Mouse (Mus musculus) embryonic facial prominence, embryonic 11.5 days (tissue): ENCODE results near the gene Serping1. TPM values are rescaled to one million over a fixed set of nuclear protein-coding genes. Genes with fewer than 3 reads are reported as not detected.
A peak's percentile ranks its signal among the peaks of the same experiment; 100 is the strongest.
"Not testable (repeated sequence)": the region's sequence is repeated elsewhere in the genome, so short reads cannot be mapped to it uniquely, and the experiment has no call there.

Experiments used
- ATAC-seq: fragments of 200-750 bp; cut with Nextera tagmentation; replicated peaks from 2 replicates; pipeline ENCODE4 v1.8.0; 2017; ENCODE audit warnings: low read depth; ENCODE audit not compliant: insufficient number of reproducible peaks, low FRiP score, low TSS enrichment
- DNase-seq: peaks from one replicate; pipeline ENCODE4 v3.0.0-alpha.2; 2015; ENCODE audit warnings: low spot score
- H3K27ac ChIP-seq: fragments of 300-500 bp; sonication (generic); replicated peaks from 2 replicates; pipeline ENCODE4 v1.5.1; 2014; ENCODE audit warnings: mild to moderate bottlenecking, low read depth, low read length, control low read depth
- H3K27me3 ChIP-seq: fragments of 300-500 bp; sonication (generic); 2 replicates; pipeline ENCODE4 v1.6.1; 2014; ENCODE audit warnings: mild to moderate bottlenecking, low read length, moderate library complexity, mixed read lengths; ENCODE audit not compliant: control insufficient read depth, insufficient read depth
- H3K36me3 ChIP-seq: fragments of 300-500 bp; sonication (generic); replicated peaks from 2 replicates; pipeline ENCODE4 v1.6.1; 2014; ENCODE audit warnings: low read depth, mild to moderate bottlenecking, low read length, moderate library complexity, mixed read lengths; ENCODE audit not compliant: control insufficient read depth, insufficient read depth
- H3K4me1 ChIP-seq: fragments of 300-500 bp; sonication (generic); 2 replicates; pipeline ENCODE4 v1.6.1; 2014; ENCODE audit warnings: low read length, mixed read lengths; ENCODE audit not compliant: control insufficient read depth, insufficient read depth
- H3K4me2 ChIP-seq: fragments of 300-500 bp; sonication (generic); 2 replicates; pipeline ENCODE4 v1.6.1; 2014; ENCODE audit warnings: low read depth, mild to moderate bottlenecking, control low read depth, low read length, moderate library complexity
- H3K4me3 ChIP-seq: fragments of 300-500 bp; sonication (generic); 2 replicates; pipeline ENCODE4 v1.5.1; 2014; ENCODE audit warnings: low read depth, low read length, control low read depth
- H3K9ac ChIP-seq: fragments of 300-500 bp; sonication (generic); replicated peaks from 2 replicates; pipeline ENCODE4 v1.6.1; 2014; ENCODE audit warnings: mild to moderate bottlenecking, control low read depth, low read length
- H3K9me3 ChIP-seq: fragments of 300-500 bp; sonication (generic); replicated peaks from 2 replicates; pipeline ENCODE4 v1.6.1; 2016; ENCODE audit warnings: mild to moderate bottlenecking, low read length, inconsistent platforms, mixed read lengths; ENCODE audit not compliant: control insufficient read depth
- WGBS: fragments of 180-500 bp; shearing (Covaris S2); extraction: QIAGEN DNeasy Blood & Tissue Kit; methylation state at CpG from one replicate; pipeline ENCODE4 v1.1.7; 2014; 5-methylcytosine and 5-hydroxymethylcytosine counted together
- polyA plus RNA-seq: library from polyadenylated mRNA; unstranded; fragments of >200 nt; fragmentation: Nextera tagmentation; extraction: Ambion mirVana; gene quantifications from 2 replicates; pipeline ENCODE4 v1.2.1, GENCODE M21; 2014

Gene Serping1
- polyA plus RNA-seq, 1 experiment from 2014 or later, result 21.0 TPM

DNA sequence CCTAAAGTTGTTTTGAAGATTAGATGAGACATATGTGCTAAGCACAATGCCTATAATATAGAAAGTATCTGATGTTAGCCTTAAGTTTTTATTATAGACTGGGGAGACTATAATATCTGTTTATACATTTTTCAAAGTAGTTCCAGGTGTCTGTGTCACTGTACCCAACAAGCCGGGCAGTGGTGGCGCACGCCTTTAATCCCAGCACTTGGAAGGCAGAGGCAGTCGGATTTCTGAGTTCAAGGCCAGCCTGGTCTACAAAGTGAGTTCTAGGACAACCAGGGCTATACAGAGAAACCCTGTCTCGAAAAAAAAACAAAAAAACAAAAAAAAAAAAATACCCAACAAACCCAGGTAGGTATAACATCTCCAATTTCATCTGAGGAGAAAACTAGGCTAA is 47.1 kb downstream of the Serping1 start:
- ATAC-seq, H3K9ac ChIP-seq, H3K36me3 ChIP-seq, H3K4me2 ChIP-seq, DNase-seq, H3K4me1 ChIP-seq, H3K4me3 ChIP-seq, H3K9me3 ChIP-seq, H3K27ac ChIP-seq, H3K27me3 ChIP-seq: not testable (repeated sequence)
- 76% methylated on average over 5 of the region's 5 CpGs for WGBS

DNA sequence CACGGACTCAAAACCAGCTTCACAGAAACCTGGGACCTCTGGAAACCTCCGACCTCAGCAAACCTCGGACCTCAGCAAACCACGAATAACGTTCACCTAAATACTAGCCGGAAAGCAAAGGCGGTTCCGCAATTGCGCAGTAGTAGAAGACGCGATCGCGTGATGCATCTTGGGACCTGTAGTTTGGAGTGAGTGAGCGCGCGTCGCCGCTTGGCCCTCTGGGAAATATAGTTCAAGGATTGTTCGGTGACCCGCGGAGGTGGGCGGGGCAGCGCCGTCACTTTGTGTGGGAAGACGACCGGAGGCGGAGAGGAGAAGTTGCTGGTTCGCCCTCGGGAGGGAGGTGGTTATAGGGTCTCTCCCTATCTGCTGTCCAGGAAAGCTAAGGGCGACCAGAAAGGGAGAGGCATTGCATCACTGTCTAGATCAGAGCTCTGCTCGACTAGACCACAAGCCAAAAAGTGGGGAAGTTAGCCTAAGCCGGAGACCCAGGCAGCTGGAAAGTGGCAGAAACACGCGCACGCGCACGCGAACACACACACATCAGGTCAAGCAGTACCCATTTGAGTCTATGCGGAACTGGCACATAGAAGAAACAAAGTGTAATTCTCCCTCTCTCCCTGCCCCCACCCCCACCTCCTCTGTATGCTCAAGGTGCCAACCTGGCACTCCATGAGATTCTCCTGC is 47.9 kb downstream of the Serping1 start, which contains the start of gene Clp1:
Gene Clp1 (minus strand): TSS at position 179 of the 687 bp plus-strand sequence.
- no peak within 1 kb of the TSS for H3K27ac ChIP-seq
- H3K4me3 ChIP-seq, result peak within 1 kb of the TSS; percentile 58
- no peaks in the 10 kb centered on the region for H3K9me3 ChIP-seq
- under 1% methylated on average over 39 of the region's 39 CpGs for WGBS
- peaks cover 4% of the 10 kb centered on the region for H3K36me3 ChIP-seq
- ATAC-seq (peak; percentile 94), DNase-seq (peak; percentile 99)
- H3K4me2 ChIP-seq, result peak within 1 kb of the TSS; percentile 76
- H3K27me3 ChIP-seq, result no peaks in the 10 kb centered on the region
- no peaks in the 10 kb centered on the region for H3K4me1 ChIP-seq
- H3K9ac ChIP-seq, result peak within 1 kb of the TSS; percentile 62

DNA sequence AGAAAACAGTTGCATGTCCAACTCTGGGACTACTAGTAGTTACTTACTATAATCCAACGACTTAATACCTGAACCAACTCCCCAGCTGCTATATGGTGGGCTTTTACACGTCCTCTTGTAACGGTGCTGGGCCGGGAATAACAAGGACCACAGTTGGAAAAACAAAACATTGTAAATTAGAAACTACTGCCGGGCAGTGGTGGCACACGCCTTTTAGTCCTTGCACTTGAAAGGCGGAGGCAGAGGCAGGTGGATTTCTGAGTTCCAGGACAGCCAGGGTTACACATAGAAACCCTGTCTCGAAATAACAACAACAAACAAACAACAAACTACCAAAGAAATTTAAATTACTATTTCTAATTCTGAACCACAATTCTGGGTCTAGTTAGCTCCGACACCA is 48.5 kb downstream of the Serping1 start:
- H3K36me3 ChIP-seq, result peaks cover 4% of the 10 kb centered on the region
- no peaks in the 10 kb centered on the region for H3K9me3 ChIP-seq
- H3K9ac ChIP-seq, result peak overlapping the region; percentile 62
- DNase-seq, result no peak
- H3K4me1 ChIP-seq, result no peaks in the 10 kb centered on the region
- ATAC-seq, result 0 out of 2 replicates have a peak, but pooled peaks have one; percentile 7
- 4% methylated on average over 9 of the region's 9 CpGs for WGBS
- peak overlapping the region; percentile 58 for H3K4me3 ChIP-seq
- peak overlapping the region; percentile 76 for H3K4me2 ChIP-seq
- no peak overlapping the region for H3K27ac ChIP-seq
- no peaks in the 10 kb centered on the region for H3K27me3 ChIP-seq

DNA sequence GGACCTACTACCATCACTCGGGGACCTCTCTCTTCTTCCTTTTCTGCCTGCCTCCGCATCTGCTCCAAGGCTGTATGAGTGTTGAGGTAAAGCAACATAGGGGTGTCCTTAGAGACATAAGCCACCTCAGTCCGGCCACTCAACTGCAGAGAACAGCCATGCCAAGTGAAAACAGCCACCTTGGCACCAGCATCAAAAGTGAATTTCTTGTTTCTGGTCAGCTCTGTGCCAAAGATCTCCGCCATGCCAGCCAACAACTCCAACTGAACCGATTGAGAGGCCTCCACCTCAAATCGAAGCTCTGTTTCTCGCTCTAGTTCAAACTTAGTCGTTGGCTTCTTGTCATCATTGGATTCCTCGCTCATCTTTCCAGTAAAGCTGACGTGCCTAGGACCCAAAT is 49.5 kb downstream of the Serping1 start:
- no peak overlapping the region for H3K4me2 ChIP-seq
- 95% methylated on average over 10 of the region's 10 CpGs for WGBS

DNA sequence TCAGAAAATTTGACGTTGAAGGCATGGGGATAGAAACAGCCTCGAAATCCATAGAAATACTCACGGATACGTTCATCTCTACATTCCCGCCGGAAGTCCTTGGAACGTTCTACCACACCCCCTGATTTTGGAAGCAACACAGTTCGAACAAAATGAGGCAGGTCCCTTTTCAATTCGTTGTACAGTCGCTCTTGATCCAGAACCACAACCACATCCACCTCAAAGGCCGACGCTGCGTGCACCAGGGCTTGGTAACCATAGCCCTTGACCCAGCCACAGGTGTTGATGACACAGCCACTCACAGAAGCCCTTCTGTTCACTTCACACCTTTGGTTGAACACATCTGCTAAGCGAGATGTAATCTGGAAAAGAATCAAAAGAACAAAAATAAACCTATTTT is 51.4 kb downstream of the Serping1 start:
- Histone ChIP-seq H3K4me2 (no peak overlapping the region), H3K27me3 (no peaks in the 10 kb centered on the region), H3K4me1 (no peaks in the 10 kb centered on the region), H3K4me3 (no peak overlapping the region), H3K36me3 (peaks cover 4% of the 10 kb centered on the region), H3K9ac (no peak overlapping the region), H3K9me3 (no peaks in the 10 kb centered on the region), H3K27ac (no peak overlapping the region)
- no peak for DNase-seq
- no peak for ATAC-seq
- 95% methylated on average over 14 of the region's 14 CpGs for WGBS

More for the DNA sequence above, 49.5 kb downstream of the Serping1 start:
- Histone ChIP-seq H3K27me3 (no peaks in the 10 kb centered on the region), H3K4me3 (no peak overlapping the region; the same call in 1 of the 2 replicates), H3K27ac (no peak overlapping the region), H3K4me1 (no peaks in the 10 kb centered on the region), H3K9ac (no peak overlapping the region), H3K36me3 (peaks cover 4% of the 10 kb centered on the region), H3K9me3 (no peaks in the 10 kb centered on the region)
- ATAC-seq (no peak), DNase-seq (no peak)

DNA sequence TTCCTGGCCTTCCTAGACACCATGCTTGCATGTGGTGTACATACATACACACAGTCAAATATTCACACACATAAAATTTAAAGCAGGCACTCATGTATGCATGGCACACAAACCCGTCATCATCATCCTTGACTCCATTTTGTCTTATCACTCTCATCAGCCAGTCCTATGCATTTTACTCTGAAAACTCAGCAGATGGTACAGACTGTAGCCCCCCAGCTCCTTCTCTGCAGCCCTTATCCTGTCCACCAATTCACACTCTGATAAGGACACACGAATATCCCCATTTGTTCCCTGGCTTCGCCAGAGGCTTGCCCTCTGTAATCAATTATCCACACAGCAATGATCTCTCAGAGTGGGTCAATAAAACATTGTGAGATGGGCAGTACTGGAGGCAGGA is 54.1 kb downstream of the Serping1 start:
- H3K4me1 ChIP-seq, result no peaks in the 10 kb centered on the region
- H3K36me3 ChIP-seq, result peaks cover 4% of the 10 kb centered on the region
- H3K4me2 ChIP-seq, result no peak overlapping the region
- no peak overlapping the region for H3K4me3 ChIP-seq
- H3K27me3 ChIP-seq, result no peaks in the 10 kb centered on the region
- ATAC-seq, result no peak
- no peak overlapping the region for H3K27ac ChIP-seq
- H3K9ac ChIP-seq, result no peak overlapping the region
- WGBS, result 77% methylated on average over 3 of the region's 3 CpGs
- H3K9me3 ChIP-seq, result no peaks in the 10 kb centered on the region
- DNase-seq, result no peak

DNA sequence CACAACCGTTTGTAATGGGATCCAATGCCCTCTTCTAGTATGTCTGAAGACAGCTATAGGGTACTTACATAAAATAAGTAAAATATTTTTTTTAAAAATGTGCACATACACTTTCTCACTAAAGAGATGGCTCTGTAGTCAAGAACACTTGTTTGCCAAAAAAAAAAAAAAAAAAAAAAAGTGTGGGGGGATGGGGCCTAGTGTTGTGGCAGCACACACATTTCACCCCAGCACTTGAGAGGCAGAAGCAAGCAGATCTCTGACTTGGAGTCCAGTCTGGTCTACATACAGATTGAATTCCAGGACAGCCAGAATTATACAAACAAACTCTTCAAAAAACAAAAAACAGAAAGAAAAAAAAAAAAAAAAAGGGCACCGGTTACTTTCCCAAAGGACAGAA is 54.5 kb downstream of the Serping1 start:
- Histone ChIP-seq H3K27me3 (no peaks in the 10 kb centered on the region), H3K4me1 (no peaks in the 10 kb centered on the region), H3K27ac (no peak overlapping the region), H3K36me3 (peaks cover 4% of the 10 kb centered on the region), H3K4me3 (no peak overlapping the region), H3K9me3 (no peaks in the 10 kb centered on the region), H3K9ac (no peak overlapping the region), H3K4me2 (no peak overlapping the region)
- ATAC-seq (no peak), DNase-seq (no peak)
- 100% methylated on average over 2 of the region's 2 CpGs for WGBS

DNA sequence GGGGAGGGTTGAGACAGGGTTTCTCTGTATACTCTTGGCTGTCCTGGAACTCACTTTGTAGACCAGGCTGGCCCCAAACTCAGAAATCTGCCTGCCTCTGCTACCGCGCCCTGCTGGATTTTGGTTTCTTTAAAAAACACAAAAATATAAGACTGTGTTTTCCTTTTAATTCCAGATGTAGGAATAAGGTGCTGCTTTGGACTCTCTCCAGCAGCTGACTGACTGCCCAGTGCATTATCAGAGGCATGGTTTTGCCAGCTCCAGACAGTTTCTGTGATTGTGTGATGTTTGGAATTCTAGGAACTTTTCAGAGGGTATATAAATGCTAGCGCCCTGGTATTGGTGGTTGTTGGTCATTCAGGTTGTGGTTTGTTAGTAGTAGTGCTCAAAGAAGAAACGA is 57.9 kb downstream of the Serping1 start:
- no peaks in the 10 kb centered on the region for H3K27me3 ChIP-seq
- WGBS, result 92% methylated on average over 4 of the region's 4 CpGs
- DNase-seq (no peak), ATAC-seq (no peak)
- no peak overlapping the region for H3K27ac ChIP-seq
- no peaks in the 10 kb centered on the region for H3K4me1 ChIP-seq
- H3K9ac ChIP-seq, result no peak overlapping the region
- H3K36me3 ChIP-seq, result no peaks in the 10 kb centered on the region
- no peak overlapping the region for H3K4me3 ChIP-seq
- no peaks in the 10 kb centered on the region for H3K9me3 ChIP-seq
- H3K4me2 ChIP-seq, result no peak overlapping the region
